Mouse (Mus musculus): ENCODE data around the gene 2300003K06Rik. TPM values are rescaled to one million over a fixed set of nuclear protein-coding genes. Genes with fewer than 3 reads are reported as not detected.

The 2300003K06Rik gene
- not detected in 2 replicates for polyA plus RNA-seq (2012; rRNA removed)

DNA sequence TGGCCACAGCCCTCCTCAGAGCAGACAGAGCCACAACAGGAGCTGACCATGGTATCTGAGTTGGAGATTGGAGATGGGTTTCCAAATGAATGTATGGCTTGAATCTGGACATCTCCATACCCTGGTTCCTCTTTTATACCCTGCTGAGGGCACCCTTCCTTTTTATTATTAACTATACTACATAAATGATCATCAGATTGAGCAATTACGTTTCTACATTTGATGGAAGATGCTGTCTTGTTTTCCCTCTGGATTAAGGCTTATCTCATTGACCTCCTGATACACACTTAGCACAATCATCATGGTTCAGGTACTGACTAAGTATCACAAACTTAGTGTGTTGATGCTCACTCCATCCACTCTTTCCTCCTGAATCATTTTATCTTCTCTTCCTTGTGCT is at the start of gene 2300003K06Rik:
Gene 2300003K06Rik, minus strand, starts transcription at position 101 of the 400 bp plus-strand sequence.

DNA sequence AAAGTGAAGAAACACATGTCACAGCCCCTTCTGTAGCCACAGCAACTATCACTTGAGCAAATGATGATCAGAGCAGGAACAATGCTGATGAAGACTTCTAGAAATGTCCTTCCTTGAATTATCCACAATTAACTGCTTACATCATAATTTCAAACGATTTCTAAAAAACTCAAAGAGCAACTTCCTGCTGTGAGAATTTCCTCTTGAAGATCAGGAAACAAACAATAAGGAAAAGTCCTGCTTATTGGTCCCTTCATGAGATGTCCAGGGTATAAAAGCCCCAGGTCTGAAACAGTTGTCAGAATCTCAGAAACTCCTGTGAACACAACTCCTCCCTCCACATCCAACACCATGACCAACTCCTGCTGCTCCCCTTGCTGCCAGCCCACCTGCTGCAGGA is 41.0 kb upstream of the 2300003K06Rik start, which contains the start of gene Gm11567:
Gene Gm11567, plus strand, starts transcription at position 301 of the 400 bp plus-strand sequence.

DNA sequence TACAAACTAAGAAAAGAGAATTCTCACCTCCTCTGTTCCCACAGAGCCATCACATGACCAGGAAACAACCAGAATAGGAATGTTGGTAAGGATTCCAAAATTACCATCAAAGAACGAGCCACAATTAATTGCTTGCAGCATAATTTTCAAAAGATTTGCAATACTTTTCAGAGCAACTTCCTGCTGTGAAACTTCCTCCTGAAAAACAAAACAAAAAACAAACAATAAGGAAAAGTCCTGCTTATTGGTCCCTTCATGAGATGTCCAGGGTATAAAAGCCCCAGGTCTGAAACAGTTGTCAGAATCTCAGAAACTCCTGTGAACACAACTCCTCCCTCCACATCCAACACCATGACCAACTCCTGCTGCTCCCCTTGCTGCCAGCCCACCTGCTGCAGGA is 35.2 kb upstream of the 2300003K06Rik start, which contains the start of gene Krtap9-1:
Gene Krtap9-1, plus strand, starts transcription at position 301 of the 400 bp plus-strand sequence.

DNA sequence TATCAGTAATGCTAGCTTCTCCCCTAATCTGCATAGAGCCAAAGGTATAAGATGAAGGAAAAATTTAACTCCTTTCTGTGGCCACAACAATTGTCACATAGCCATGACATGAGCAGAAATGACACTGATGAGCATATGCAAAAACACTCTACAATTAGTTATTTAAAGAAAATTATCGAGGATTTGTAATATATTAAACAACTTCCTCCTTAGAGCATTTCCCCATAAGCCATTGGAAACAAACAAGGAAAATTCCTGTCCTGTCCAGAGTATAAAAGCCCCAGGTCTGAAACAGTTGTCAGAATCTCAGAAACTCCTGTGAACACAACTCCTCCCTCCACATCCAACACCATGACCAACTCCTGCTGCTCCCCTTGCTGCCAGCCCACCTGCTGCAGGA is 26.3 kb upstream of the 2300003K06Rik start, which contains the start of gene Gm11559:
Gene Gm11559, plus strand, starts transcription at position 301 of the 400 bp plus-strand sequence.

DNA sequence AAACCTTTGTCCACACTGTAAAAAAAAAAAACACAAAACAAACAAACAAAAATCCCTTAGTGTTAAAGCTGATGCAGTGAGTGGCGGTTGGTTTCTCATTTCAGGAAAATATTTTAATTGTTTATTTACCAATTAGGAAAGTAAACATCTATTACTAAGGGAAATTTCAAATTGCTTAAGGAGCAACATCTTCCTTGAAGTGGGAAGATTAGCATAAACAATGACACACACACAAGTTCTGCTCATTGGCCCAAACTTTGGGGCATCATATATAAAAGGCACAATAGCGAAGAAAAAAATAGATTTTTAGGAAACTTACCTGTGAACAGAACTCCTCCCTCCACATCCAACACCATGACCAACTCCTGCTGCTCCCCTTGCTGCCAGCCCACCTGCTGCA is 19.8 kb upstream of the 2300003K06Rik start, which contains the start of gene Gm11568:
Gene Gm11568, plus strand, starts transcription at position 301 of the 400 bp plus-strand sequence.

DNA sequence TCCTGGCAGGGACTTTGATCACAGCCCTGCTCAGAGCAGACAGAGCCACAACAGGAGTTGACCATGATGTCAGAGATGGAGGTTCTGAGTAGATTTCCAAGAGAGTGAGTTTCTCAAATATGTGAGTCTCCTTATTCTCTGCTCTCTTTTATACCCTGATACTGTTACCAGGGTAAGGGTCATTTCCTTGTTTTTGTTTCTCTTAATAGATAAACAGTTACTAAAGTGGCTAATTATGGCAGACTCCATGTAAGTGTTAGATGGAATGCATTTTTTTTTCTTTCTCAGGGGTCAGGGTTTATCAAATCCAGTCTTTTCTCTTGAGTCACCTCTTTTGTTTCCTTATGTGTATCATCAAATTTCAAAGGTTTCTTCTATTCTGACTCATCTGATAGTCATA is 13.6 kb upstream of the 2300003K06Rik start, which contains the start of gene Krtap4-16:
Gene Krtap4-16, minus strand, starts transcription at position 101 of the 400 bp plus-strand sequence.

DNA sequence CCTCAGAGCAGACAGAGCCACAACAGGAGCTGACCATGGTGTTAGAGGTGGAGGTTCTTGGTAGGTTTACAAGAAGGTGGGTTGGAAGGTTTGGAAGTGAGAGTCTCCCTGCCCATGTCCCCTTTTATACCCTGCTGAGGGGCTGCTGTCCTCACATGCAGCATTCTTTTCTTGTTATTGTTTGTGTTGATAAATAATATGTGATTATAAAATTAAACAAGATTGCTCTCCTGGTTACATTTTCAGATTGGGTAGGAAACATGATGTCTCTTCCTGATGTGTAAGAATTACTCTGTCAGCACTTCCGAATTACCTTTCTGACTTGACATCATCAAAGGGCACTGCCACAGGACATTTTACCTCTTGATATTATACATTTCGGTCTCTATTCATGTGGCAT is 22.3 kb downstream of the 2300003K06Rik start, which contains the start of gene Gm11564:
Gene Gm11564, minus strand, starts transcription at position 101 of the 400 bp plus-strand sequence.

DNA sequence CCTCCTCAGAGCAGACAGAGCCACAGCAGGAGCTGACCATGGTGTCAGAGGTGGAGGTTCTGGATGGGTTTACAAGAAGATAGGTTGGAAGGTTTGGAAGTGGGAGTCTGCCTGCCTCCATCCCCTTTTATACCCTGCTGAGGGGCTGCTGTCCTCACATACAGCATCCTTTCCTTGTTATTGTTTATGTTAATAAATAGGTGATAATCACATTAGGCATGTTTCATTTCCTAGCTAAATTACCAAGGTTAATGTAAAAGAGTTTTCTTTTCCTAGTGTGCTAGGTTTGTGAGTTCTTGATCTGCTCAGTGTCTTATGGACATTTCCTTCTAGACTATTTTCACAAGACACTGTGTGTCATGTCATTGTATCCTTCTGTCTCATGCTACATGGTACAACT is 28.1 kb downstream of the 2300003K06Rik start, which contains the start of gene Krtap4-13:
Gene Krtap4-13, minus strand, starts transcription at position 101 of the 400 bp plus-strand sequence.

DNA sequence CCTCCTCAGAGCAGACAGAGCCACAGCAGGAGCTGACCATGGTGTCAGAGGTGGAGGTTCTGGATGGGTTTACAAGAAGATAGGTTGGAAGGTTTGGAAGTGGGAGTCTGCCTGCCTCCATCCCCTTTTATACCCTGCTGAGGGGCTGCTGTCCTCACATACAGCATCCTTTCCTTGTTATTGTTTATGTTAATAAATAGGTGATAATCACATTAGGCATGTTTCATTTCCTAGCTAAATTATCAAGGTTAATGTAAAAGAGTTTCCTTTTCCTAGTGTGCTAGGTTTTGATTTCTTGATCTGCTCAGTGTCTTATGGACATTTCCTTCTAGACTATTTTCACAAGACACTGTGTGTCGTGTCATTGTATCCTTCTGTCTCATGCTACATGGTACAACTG is 33.5 kb downstream of the 2300003K06Rik start, which contains the start of gene Gm11554:
Gene Gm11554, minus strand, starts transcription at position 101 of the 400 bp plus-strand sequence.

DNA sequence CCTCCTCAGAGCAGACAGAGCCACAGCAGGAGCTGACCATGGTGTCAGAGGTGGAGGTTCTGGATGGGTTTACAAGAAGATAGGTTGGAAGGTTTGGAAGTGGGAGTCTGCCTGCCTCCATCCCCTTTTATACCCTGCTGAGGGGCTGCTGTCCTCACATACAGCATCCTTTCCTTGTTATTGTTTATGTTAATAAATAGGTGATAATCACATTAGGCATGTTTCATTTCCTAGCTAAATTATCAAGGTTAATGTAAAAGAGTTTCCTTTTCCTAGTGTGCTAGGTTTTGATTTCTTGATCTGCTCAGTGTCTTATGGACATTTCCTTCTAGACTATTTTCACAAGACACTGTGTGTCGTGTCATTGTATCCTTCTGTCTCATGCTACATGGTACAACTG is 39.0 kb downstream of the 2300003K06Rik start, which contains the start of gene Gm11569:
Gene Gm11569, minus strand, starts transcription at position 101 of the 400 bp plus-strand sequence.

DNA sequence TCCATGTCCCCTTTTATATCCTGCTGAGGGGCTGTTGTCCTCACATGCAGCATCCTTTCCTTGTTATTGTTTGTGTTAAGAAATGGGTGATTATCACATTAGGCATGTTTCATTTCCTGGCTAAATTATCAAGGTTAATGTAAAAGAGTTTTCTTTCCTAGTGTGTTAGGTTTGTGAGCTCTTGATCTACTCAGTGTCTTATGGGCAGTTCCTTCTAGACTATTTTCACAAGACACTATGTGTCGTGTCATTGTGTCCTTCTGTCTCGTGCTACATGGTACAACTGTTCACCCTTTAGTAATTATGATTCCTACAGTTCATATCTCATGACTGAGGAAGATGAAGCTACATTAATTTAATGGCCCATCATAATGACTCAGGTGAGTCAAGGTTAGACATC is 44.5 kb downstream of the 2300003K06Rik start, which contains the start of gene Gm11596:
Gene Gm11596, minus strand, starts transcription at position 101 of the 400 bp plus-strand sequence.

Other genes with a start within 250 kb of the 2300003K06Rik start
- not detected in 2 replicates for gene Krtap1-3, start 246.7 kb downstream of the 2300003K06Rik start, polyA plus RNA-seq (2012; rRNA removed)
- not detected in 2 replicates for gene Krtap9-3, start 240.0 kb downstream of the 2300003K06Rik start, polyA plus RNA-seq (2012; rRNA removed)
- gene Gm11938, start 234.8 kb downstream of the 2300003K06Rik start, polyA plus RNA-seq (2012; rRNA removed), result not detected in 2 replicates
- not detected in 2 replicates for gene Gm11937, start 227.9 kb downstream of the 2300003K06Rik start, polyA plus RNA-seq (2012; rRNA removed)
- gene Krtap2-4, start 223.2 kb downstream of the 2300003K06Rik start, polyA plus RNA-seq (2012; rRNA removed), result not detected in 2 replicates
- 1.3 TPM in 1 of 2 replicates, not detected in the other for gene Gm11562, start 217.6 kb downstream of the 2300003K06Rik start, polyA plus RNA-seq (2012; rRNA removed)
- gene Krtap4-1, start 209.8 kb downstream of the 2300003K06Rik start, polyA plus RNA-seq (2012; rRNA removed), result not detected in 2 replicates
- gene Krtap4-2, start 203.0 kb downstream of the 2300003K06Rik start, polyA plus RNA-seq (2012; rRNA removed), result not detected in 2 replicates
- not detected in 2 replicates for gene Krtap4-7, start 194.0 kb downstream of the 2300003K06Rik start, polyA plus RNA-seq (2012; rRNA removed)
- not detected in 2 replicates for gene Gm11555, start 187.8 kb downstream of the 2300003K06Rik start, polyA plus RNA-seq (2012; rRNA removed)
- not detected in 2 replicates for gene Gm11563, start 179.1 kb downstream of the 2300003K06Rik start, polyA plus RNA-seq (2012; rRNA removed)
- gene Krtap4-6, start 172.1 kb downstream of the 2300003K06Rik start, polyA plus RNA-seq (2012; rRNA removed), result not detected in 2 replicates
- not detected in 2 replicates for gene Gm14190, start 147.3 kb downstream of the 2300003K06Rik start, polyA plus RNA-seq (2012; rRNA removed)
- gene Gm14180, start 103.8 kb downstream of the 2300003K06Rik start, polyA plus RNA-seq (2012; rRNA removed), result not detected in 2 replicates
- gene Gm11595, start 65.2 kb downstream of the 2300003K06Rik start, polyA plus RNA-seq (2012; rRNA removed), result not detected in 2 replicates
- not detected in 2 replicates for gene Krtap4-8, start 57.4 kb downstream of the 2300003K06Rik start, polyA plus RNA-seq (2012; rRNA removed)
- not detected in 2 replicates for gene Krtap4-9, start 52.9 kb downstream of the 2300003K06Rik start, polyA plus RNA-seq (2012; rRNA removed)
- gene Gm11596, start 44.6 kb downstream of the 2300003K06Rik start, polyA plus RNA-seq (2012; rRNA removed), result not detected in 2 replicates
- 0.33 TPM in 1 of 2 replicates, not detected in the other for gene Gm11569, start 39.1 kb downstream of the 2300003K06Rik start, polyA plus RNA-seq (2012; rRNA removed)
- gene Gm11554, start 33.6 kb downstream of the 2300003K06Rik start, polyA plus RNA-seq (2012; rRNA removed), result not detected in 2 replicates
- not detected in 2 replicates for gene Krtap4-13, start 28.2 kb downstream of the 2300003K06Rik start, polyA plus RNA-seq (2012; rRNA removed)
- gene Gm11564, start 22.4 kb downstream of the 2300003K06Rik start, polyA plus RNA-seq (2012; rRNA removed), result not detected in 2 replicates
- 0.13 TPM in 1 of 2 replicates, not detected in the other for gene Krtap4-16, start 13.5 kb upstream of the 2300003K06Rik start, polyA plus RNA-seq (2012; rRNA removed)
- not detected in 2 replicates for gene Gm11568, start 19.9 kb upstream of the 2300003K06Rik start, polyA plus RNA-seq (2012; rRNA removed)
- not detected in 2 replicates for gene Gm11559, start 26.4 kb upstream of the 2300003K06Rik start, polyA plus RNA-seq (2012; rRNA removed)
- not detected in 2 replicates for gene Krtap9-1, start 35.3 kb upstream of the 2300003K06Rik start, polyA plus RNA-seq (2012; rRNA removed)
- gene Gm11567, start 41.1 kb upstream of the 2300003K06Rik start, polyA plus RNA-seq (2012; rRNA removed), result not detected in 2 replicates
- not detected in 2 replicates for gene Krtap31-1, start 69.9 kb upstream of the 2300003K06Rik start, polyA plus RNA-seq (2012; rRNA removed)
- not detected in 2 replicates for gene Gm11565, start 76.7 kb upstream of the 2300003K06Rik start, polyA plus RNA-seq (2012; rRNA removed)
- not detected in 2 replicates for gene Krtap31-2, start 98.2 kb upstream of the 2300003K06Rik start, polyA plus RNA-seq (2012; rRNA removed)
- not detected in 2 replicates for gene Krtap9-5, start 110.4 kb upstream of the 2300003K06Rik start, polyA plus RNA-seq (2012; rRNA removed)
- not detected in 2 replicates for gene Krtap29-1, start 141.0 kb upstream of the 2300003K06Rik start, polyA plus RNA-seq (2012; rRNA removed)
- gene Krtap16-1, start 148.5 kb upstream of the 2300003K06Rik start, polyA plus RNA-seq (2012; rRNA removed), result not detected in 2 replicates
- 0.32 TPM in 1 of 2 replicates, not detected in the other for gene Krtap17-1, start 155.9 kb upstream of the 2300003K06Rik start, polyA plus RNA-seq (2012; rRNA removed)
- gene Krt33a, start 178.1 kb upstream of the 2300003K06Rik start, polyA plus RNA-seq (2012; rRNA removed), result not detected in 2 replicates
- not detected in 2 replicates for gene Krt33b, start 191.8 kb upstream of the 2300003K06Rik start, polyA plus RNA-seq (2012; rRNA removed)
- gene Krt34, start 203.5 kb upstream of the 2300003K06Rik start, polyA plus RNA-seq (2012; rRNA removed), result not detected in 2 replicates
- gene Krt31, start 212.5 kb upstream of the 2300003K06Rik start, polyA plus RNA-seq (2012; rRNA removed), result not detected in 2 replicates